Mouse (Mus musculus) testis, adult 2 months (tissue): ENCODE results near the gene Slco3a1.

Experiments
- CTCF ChIP-seq: fragments of 200-500 bp; IDR thresholded peaks from 2 replicates; pipeline ENCODE4 v1.5.1; 2012; ENCODE audit warnings: low read depth, mild to moderate bottlenecking, inconsistent platforms, low read length, moderate library complexity; ENCODE audit not compliant: control insufficient read depth, insufficient read depth, insufficient replicate concordance
- POLR2A ChIP-seq: fragments of 200-500 bp; IDR thresholded peaks from 2 replicates; pipeline ENCODE4 v1.6.1; 2012; ENCODE audit warnings: low read depth, mild to moderate bottlenecking, inconsistent platforms, low read length, moderate library complexity; ENCODE audit not compliant: control insufficient read depth

- TF ChIP-seq POLR2A (no peak), CTCF (no peak)
These were observed 182.9 kb downstream of the Slco3a1 start for GRCm38 (mm10) chr7:74371656-74372055.
